In genomic region chr7:14399363-14399762, GRCm38 (mm10) we compare ENCODE assay signal across 30 mouse cellular contexts. TPM values are rescaled to one million over a fixed set of nuclear protein-coding genes. Genes with fewer than 3 reads are reported as not detected.
"Had no signal": no experiment of that assay in that cellular context is flagged by ENCODE, and none has a peak within 500 bp of the region (broad histone marks: within the 10 kb centered on the region; RNA-seq: fewer than 3 reads in every experiment).

No protein-coding gene starts in this region.

RNA-seq across cellular contexts. Expression of gene Sult2a8, which starts 47.2 kb away (rescaled TPM):
- total RNA-seq: left cerebral cortex, postnatal 10 days; left cerebral cortex, postnatal 14 days; left cerebral cortex, postnatal 25 days; left cerebral cortex, postnatal 36 days; left cerebral cortex, postnatal 4 days; megakaryocyte progenitor cell, adult 5-6 weeks; megakaryocyte, adult 5-6 weeks; megakaryocyte-erythroid progenitor cell, adult 5-6 weeks; midbrain, postnatal 0 days; monocyte, adult 5-6 weeks had no signal
- polyA plus RNA-seq: limb, embryonic 10.5 days; limb, embryonic 11.5 days; limb, embryonic 12.5 days; limb, embryonic 13.5 days; limb, embryonic 14.5 days; limb, embryonic 15.5 days; lung, embryonic 14.5 days; lung, embryonic 16.5 days; lung, postnatal 0 days; macrophage; midbrain, embryonic 10.5 days; midbrain, embryonic 11.5 days; midbrain, embryonic 12.5 days; midbrain, embryonic 13.5 days; midbrain, embryonic 14.5 days; midbrain, embryonic 15.5 days; midbrain, embryonic 16.5 days; midbrain, postnatal 0 days; myocyte; neural tube, embryonic 11.5 days; neural tube, embryonic 12.5 days had no signal
